Mouse (Mus musculus): ENCODE data around the gene Lbhd2. TPM values are rescaled to one million over a fixed set of nuclear protein-coding genes. Genes with fewer than 3 reads are reported as not detected.

Gene Lbhd2
- polyA plus RNA-seq, 1 experiment from 2014 or later: 0.51 TPM

Other genes with a start within 250 kb of the Lbhd2 start
- gene Traf3, start 240.4 kb upstream of the Lbhd2 start, polyA plus RNA-seq (2016; fragmentation: Nextera tagmentation; extraction: Ambion mirVana): 20.3 and 22.8 TPM in 2 replicates
- not detected in 2 replicates for gene 4930595D18Rik, start 222.3 kb upstream of the Lbhd2 start, polyA plus RNA-seq (2016; fragmentation: Nextera tagmentation; extraction: Ambion mirVana)
- 0.46 and 1.2 TPM in 2 replicates for gene Amn, start 135.7 kb upstream of the Lbhd2 start, polyA plus RNA-seq (2016; fragmentation: Nextera tagmentation; extraction: Ambion mirVana)
- 41.7 and 44.9 TPM in 2 replicates for gene Cdc42bpb, start 29.1 kb upstream of the Lbhd2 start, polyA plus RNA-seq (2016; fragmentation: Nextera tagmentation; extraction: Ambion mirVana)
- gene Exoc3l4, start 10.2 kb downstream of the Lbhd2 start, polyA plus RNA-seq (2016; fragmentation: Nextera tagmentation; extraction: Ambion mirVana): 3.0 and 3.3 TPM in 2 replicates
- 1.9 and 3.3 TPM in 2 replicates for gene Tnfaip2, start 35.7 kb downstream of the Lbhd2 start, polyA plus RNA-seq (2016; fragmentation: Nextera tagmentation; extraction: Ambion mirVana)
- 2.5 and 4.1 TPM in 2 replicates for gene Gm266, start 79.0 kb downstream of the Lbhd2 start, polyA plus RNA-seq (2016; fragmentation: Nextera tagmentation; extraction: Ambion mirVana)
- gene Eif5, start 131.2 kb downstream of the Lbhd2 start, polyA plus RNA-seq (2016; fragmentation: Nextera tagmentation; extraction: Ambion mirVana): 650 and 706 TPM in 2 replicates
- 84.3 and 88.3 TPM in 2 replicates for gene Mark3, start 167.7 kb downstream of the Lbhd2 start, polyA plus RNA-seq (2016; fragmentation: Nextera tagmentation; extraction: Ambion mirVana)